Mouse (Mus musculus) liver, adult 2 months (tissue): ENCODE results near the gene Ccdc180. TPM values are rescaled to one million over a fixed set of nuclear protein-coding genes. Genes with fewer than 3 reads are reported as not detected.
A peak's percentile ranks its signal among the peaks of the same experiment; 100 is the strongest.

Source experiments
- DNase-seq: peaks from one replicate; pipeline ENCODE4 v3.0.0-alpha.2; 2011; ENCODE audit warnings: low read depth, low spot score; ENCODE audit errors: extremely low read depth
- H3K27ac ChIP-seq: fragments of 200-500 bp; replicated peaks from 2 replicates; pipeline ENCODE4 v1.5.1; 2012; ENCODE audit warnings: low read depth, mild to moderate bottlenecking, control low read depth, inconsistent platforms, low read length; ENCODE audit not compliant: insufficient read depth
- H3K27me3 ChIP-seq: fragments of 200-500 bp; 2 replicates; pipeline ENCODE4 v1.6.1; 2012; ENCODE audit warnings: mild to moderate bottlenecking, moderate library complexity, low read length, inconsistent platforms; ENCODE audit not compliant: control insufficient read depth, insufficient read depth
- H3K36me3 ChIP-seq: fragments of 200-500 bp; 2 replicates; pipeline ENCODE4 v1.6.1; 2012; ENCODE audit warnings: low read length, inconsistent platforms; ENCODE audit not compliant: control insufficient read depth, insufficient read depth
- H3K4me1 ChIP-seq: fragments of 200-500 bp; 2 replicates; pipeline ENCODE4 v1.6.1; 2011; ENCODE audit warnings: low read length; ENCODE audit not compliant: control insufficient read depth, insufficient read depth
- H3K4me3 ChIP-seq: fragments of 200-500 bp; 2 replicates; pipeline ENCODE4 v1.5.1; 2011; ENCODE audit warnings: low read depth, mild to moderate bottlenecking, control low read depth, low read length, moderate library complexity; ENCODE audit not compliant: insufficient read depth
- H3K79me2 ChIP-seq: fragments of 200-500 bp; 2 replicates; pipeline ENCODE4 v1.6.1; 2012; ENCODE audit warnings: inconsistent platforms, mild to moderate bottlenecking, low read length, moderate library complexity; ENCODE audit not compliant: control insufficient read depth, insufficient read depth
- H3K9ac ChIP-seq: fragments of 200-500 bp; 2 replicates; pipeline ENCODE4 v1.6.1; 2012; ENCODE audit warnings: low read depth, mild to moderate bottlenecking, control low read depth, inconsistent platforms, low read length
- CTCF ChIP-seq: fragments of 200-500 bp; IDR thresholded peaks from 2 replicates; pipeline ENCODE4 v1.5.1; 2011; ENCODE audit warnings: low read depth, low read length, control low read depth
- POLR2A ChIP-seq: fragments of 200-500 bp; IDR thresholded peaks from 2 replicates; pipeline ENCODE4 v1.6.1; 2011; ENCODE audit warnings: low read length, control low read depth; ENCODE audit not compliant: insufficient read depth; ENCODE audit errors: extremely low read depth
- WGBS: fragments of 180-500 bp; shearing (Covaris S2); methylation state at CpG from one replicate; pipeline ENCODE4 v1.1.7; 2018; 5-methylcytosine and 5-hydroxymethylcytosine counted together
- polyA plus RNA-seq: library from polyadenylated mRNA; depleted of rRNA; stranded (reverse); fragments of >200 nt; gene quantifications from 2 replicates; pipeline ENCODE4 v1.2.3, GENCODE M21; 2012
- total RNA-seq: library from RNA; depleted of rRNA; stranded (reverse); fragments of >200 nt; gene quantifications from 2 replicates; pipeline ENCODE4 v1.2.3, GENCODE M21; 2014

Gene Ccdc180
- total and polyA plus RNA-seq, 2 experiments: 0.02 TPM; not detected in 1

- Histone ChIP-seq H3K4me1 (no peaks in the 10 kb centered on the region), H3K27me3 (no peaks in the 10 kb centered on the region), H3K4me3 (no peak overlapping the region), H3K9ac (no peak overlapping the region), H3K79me2 (no peaks in the 10 kb centered on the region), H3K36me3 (peaks cover 37% of the 10 kb centered on the region), H3K27ac (no peak overlapping the region)
- 96% methylated on average over 8 of the region's 8 CpGs for WGBS
- DNase-seq: no peak
- TF ChIP-seq CTCF (no peak), POLR2A (no peak)
Observed at GRCm38 (mm10) chr4:45867416-45867815, 22.7 kb upstream of the Ccdc180 start.

GRCm38 (mm10) chr4:45869021-45869815 is 20.9 kb upstream of the Ccdc180 start:
- Histone ChIP-seq H3K4me1 (no peaks in the 10 kb centered on the region), H3K27ac (no peak overlapping the region), H3K36me3 (peaks cover 51% of the 10 kb centered on the region), H3K27me3 (no peaks in the 10 kb centered on the region), H3K79me2 (no peaks in the 10 kb centered on the region), H3K4me3 (no peak overlapping the region), H3K9ac (no peak overlapping the region)
- no peak for DNase-seq
- 77% methylated on average over 24 of the region's 24 CpGs for WGBS
- TF ChIP-seq POLR2A: no peak

DNA sequence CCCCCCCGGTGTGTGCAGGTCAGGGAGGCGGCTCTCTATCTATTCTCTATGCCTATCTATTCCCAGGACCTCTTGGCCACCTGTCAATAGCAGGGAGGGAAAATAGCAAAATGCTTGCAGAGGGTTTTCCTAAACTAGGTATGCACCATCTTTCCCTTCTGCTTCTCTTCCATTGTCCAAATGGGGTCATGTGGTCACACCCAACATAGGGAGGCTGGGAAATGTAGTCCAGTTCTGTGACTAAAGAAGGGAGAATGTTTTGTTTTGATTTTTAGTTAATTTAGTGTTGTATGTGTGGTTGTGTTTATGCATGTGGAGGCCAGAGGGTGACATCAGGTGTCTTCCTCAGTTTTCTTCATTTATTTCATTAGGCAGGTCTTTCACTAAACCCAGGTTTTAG is 18.0 kb upstream of the Ccdc180 start:
- WGBS: no CpG with 5 or more reads among the region's 2 CpGs
- H3K4me1 ChIP-seq: no peaks in the 10 kb centered on the region
- no peak overlapping the region for H3K4me3 ChIP-seq
- H3K27me3 ChIP-seq: no peaks in the 10 kb centered on the region
- no peak for DNase-seq
- TF ChIP-seq POLR2A: no peak
- no peak for TF ChIP-seq CTCF
- no peak overlapping the region for H3K9ac ChIP-seq
- peaks cover 71% of the 10 kb centered on the region for H3K36me3 ChIP-seq
- no peaks in the 10 kb centered on the region for H3K79me2 ChIP-seq
- H3K27ac ChIP-seq: no peak overlapping the region

GRCm38 (mm10) chr4:45878929-45879328 is 11.2 kb upstream of the Ccdc180 start:
- Histone ChIP-seq H3K79me2 (no peaks in the 10 kb centered on the region), H3K27ac (no peak overlapping the region), H3K4me3 (no peak overlapping the region), H3K36me3 (peaks cover 64% of the 10 kb centered on the region), H3K9ac (no peak overlapping the region), H3K4me1 (no peaks in the 10 kb centered on the region), H3K27me3 (no peaks in the 10 kb centered on the region)
- TF ChIP-seq POLR2A (no peak), CTCF (0 out of 2 replicates have a peak, but pooled peaks have one; percentile 17)
- peak; percentile 30 for DNase-seq
- WGBS: 56% methylated on average over 5 of the region's 5 CpGs

- H3K79me2 ChIP-seq: no peaks in the 10 kb centered on the region
- TF ChIP-seq CTCF: no peak
- TF ChIP-seq POLR2A: no peak
- no peak overlapping the region for H3K27ac ChIP-seq
- H3K4me3 ChIP-seq: no peak overlapping the region
- no peak overlapping the region for H3K9ac ChIP-seq
- peaks cover 39% of the 10 kb centered on the region for H3K36me3 ChIP-seq
- no peak for DNase-seq
- H3K4me1 ChIP-seq: no peaks in the 10 kb centered on the region
- 88% methylated on average over 9 of the region's 9 CpGs for whole genome bisulfite sequencing
- H3K27me3 ChIP-seq: no peaks in the 10 kb centered on the region
Observed at GRCm38 (mm10) chr4:45882521-45882920, 7.6 kb upstream of the Ccdc180 start.

DNA sequence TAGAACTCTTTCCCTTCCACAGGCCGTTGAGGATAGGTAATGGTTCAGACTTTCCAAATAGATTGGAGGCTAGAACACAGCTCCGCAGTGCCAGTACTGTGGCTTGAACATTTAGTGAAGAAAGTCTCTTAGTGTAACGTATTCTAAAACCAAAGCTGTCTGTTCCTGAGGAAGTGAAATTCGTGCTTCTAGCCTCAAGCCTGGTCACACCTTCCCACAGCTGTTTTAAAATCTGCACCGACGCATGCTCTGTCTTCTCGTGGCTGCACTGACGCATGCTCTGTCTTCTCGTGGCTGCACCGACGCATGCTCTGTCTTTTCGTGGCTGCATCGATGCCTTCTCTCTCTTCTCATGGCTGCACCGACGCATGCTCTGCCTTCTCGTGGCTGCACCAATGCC is 6.9 kb upstream of the Ccdc180 start:
- 88% methylated on average over 16 of the region's 16 CpGs for WGBS
- Histone ChIP-seq H3K79me2 (no peaks in the 10 kb centered on the region), H3K36me3 (peaks cover 35% of the 10 kb centered on the region), H3K4me1 (no peaks in the 10 kb centered on the region), H3K27ac (no peak overlapping the region), H3K9ac (no peak overlapping the region), H3K27me3 (no peaks in the 10 kb centered on the region), H3K4me3 (no peak overlapping the region)
- DNase-seq: no peak
- TF ChIP-seq CTCF (no peak), POLR2A (no peak)
